Mouse (Mus musculus) E14TG2a.4 (cell line): ENCODE measurements at regions not wholly inside any gene's neighbourhood (a gene's known extent, or its start where the extent isn't known, plus 50 kb on each side); places are given as distances from the start of the nearest gene placed in this dataset.

Experiments
- CTCF ChIP-seq: conservative IDR thresholded peaks from 2 replicates; pipeline ENCODE4 v1.5.1; 2014; ENCODE audit warnings: low read length
- POU5F1 ChIP-seq: IDR thresholded peaks from 2 replicates; pipeline ENCODE4 v1.6.1; 2014; ENCODE audit warnings: low read length, borderline replicate concordance

- TF ChIP-seq POU5F1 (no peak), CTCF (no peak)
These were observed 108.3 kb upstream of the Agbl1 start for GRCm38 (mm10) chr7:76121242-76121844.
